Mouse (Mus musculus): ENCODE results near the gene Idh3a. TPM values are rescaled to one million over a fixed set of nuclear protein-coding genes. Genes with fewer than 3 reads are reported as not detected.

Gene Idh3a
- polyA plus RNA-seq, 1 experiment = 140 TPM

GRCm38 (mm10) chr9:54645530-54645929 lies 59.4 kb downstream of the Idh3a start:
- Histone ChIP-seq H3K4me3 (ENCODE audit: low read depth, low read length) (no peak overlapping the region), H3K9ac (ENCODE audit: low read depth, poor library complexity, severe bottlenecking) (no peak overlapping the region), H3K9me3 (replicated peaks; ENCODE audit: control insufficient read depth, insufficient read depth, low read length, poor library complexity, severe bottlenecking) (no peaks in the 10 kb centered on the region), H3K36me3 (ENCODE audit: control insufficient read depth, insufficient read depth, low read length, poor library complexity, severe bottlenecking) (no peaks in the 10 kb centered on the region), H3K4me1 (ENCODE audit: control insufficient read depth, insufficient read depth, low read length) (no peaks in the 10 kb centered on the region), H3K27me3 (ENCODE audit: control insufficient read depth, insufficient read depth, low read length, poor library complexity, severe bottlenecking) (no peaks in the 10 kb centered on the region), H3K27ac (ENCODE audit: insufficient read depth, low read length) (no peak overlapping the region)
- TF ChIP-seq EP300 (IDR thresholded peaks at IDR 0.05; ENCODE audit: insufficient read depth, low read depth, low read length) (no peak), CTCF (IDR thresholded peaks at IDR 0.05; ENCODE audit: low read depth, low read length) (no peak), POLR2A (IDR thresholded peaks at IDR 0.05; ENCODE audit: insufficient read depth, low read length) (no peak)

DNA sequence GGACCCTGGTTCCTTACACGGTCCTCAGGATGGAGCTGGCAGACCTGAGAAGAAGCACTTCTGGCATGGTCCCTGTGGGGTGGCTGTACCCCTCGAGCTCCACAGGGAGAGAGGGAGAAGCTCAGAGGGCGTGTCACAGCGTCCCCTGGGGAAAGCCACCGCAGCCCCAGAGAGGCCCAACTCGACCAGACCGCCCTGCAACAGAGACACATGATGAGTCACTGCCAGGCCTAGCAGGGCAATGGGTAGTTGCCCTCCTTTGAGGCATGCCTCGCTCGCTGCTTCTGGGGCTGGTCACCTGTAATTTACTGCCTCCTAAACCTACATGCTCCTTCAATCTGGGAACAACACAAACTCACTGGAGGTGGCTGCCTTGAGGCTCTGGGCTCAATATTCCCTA lies 60.1 kb downstream of the Idh3a start:
- Histone ChIP-seq H3K4me3 (ENCODE audit: low read depth, low read length) (no peak overlapping the region), H3K4me1 (ENCODE audit: control insufficient read depth, insufficient read depth, low read length) (no peaks in the 10 kb centered on the region), H3K9ac (ENCODE audit: low read depth, poor library complexity, severe bottlenecking) (no peak overlapping the region), H3K9me3 (replicated peaks; ENCODE audit: control insufficient read depth, insufficient read depth, low read length, poor library complexity, severe bottlenecking) (no peaks in the 10 kb centered on the region), H3K27me3 (ENCODE audit: control insufficient read depth, insufficient read depth, low read length, poor library complexity, severe bottlenecking) (no peaks in the 10 kb centered on the region), H3K27ac (ENCODE audit: insufficient read depth, low read length) (no peak overlapping the region), H3K36me3 (ENCODE audit: control insufficient read depth, insufficient read depth, low read length, poor library complexity, severe bottlenecking) (no peaks in the 10 kb centered on the region)
- TF ChIP-seq POLR2A (IDR thresholded peaks at IDR 0.05; ENCODE audit: insufficient read depth, low read length) (no peak), CTCF (IDR thresholded peaks at IDR 0.05; ENCODE audit: low read depth, low read length) (no peak), EP300 (IDR thresholded peaks at IDR 0.05; ENCODE audit: insufficient read depth, low read depth, low read length) (no peak)

DNA sequence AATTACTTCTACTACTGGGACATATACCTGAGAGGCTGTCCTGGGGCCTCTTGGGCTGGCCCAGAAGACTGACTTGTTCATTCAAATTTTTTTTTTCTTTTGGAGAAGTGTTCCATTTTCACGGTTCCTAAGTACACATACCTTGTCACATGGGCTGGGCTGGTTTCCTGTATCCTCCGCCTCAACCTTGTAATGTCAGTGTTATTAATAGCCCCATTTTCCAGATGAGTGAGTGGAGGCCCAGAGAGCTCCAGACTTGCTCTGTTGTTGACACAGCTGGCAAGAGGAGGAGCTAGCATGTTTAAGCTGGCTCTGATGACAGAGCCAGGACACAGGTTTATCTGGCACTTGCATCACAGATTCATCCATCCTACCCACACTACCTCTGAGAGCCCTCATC lies 61.3 kb downstream of the Idh3a start:
- TF ChIP-seq CTCF (IDR thresholded peaks at IDR 0.05; ENCODE audit: low read depth, low read length) = no peak
- TF ChIP-seq EP300 (IDR thresholded peaks at IDR 0.05; ENCODE audit: insufficient read depth, low read depth, low read length) = no peak
- TF ChIP-seq POLR2A (IDR thresholded peaks at IDR 0.05; ENCODE audit: insufficient read depth, low read length) = no peak
- H3K4me1 ChIP-seq (ENCODE audit: control insufficient read depth, insufficient read depth, low read length) = no peaks in the 10 kb centered on the region
- no peaks in the 10 kb centered on the region for H3K27me3 ChIP-seq (ENCODE audit: control insufficient read depth, insufficient read depth, low read length, poor library complexity, severe bottlenecking)
- no peak overlapping the region for H3K27ac ChIP-seq (ENCODE audit: insufficient read depth, low read length)
- H3K4me3 ChIP-seq (ENCODE audit: low read depth, low read length) = no peak overlapping the region
- no peaks in the 10 kb centered on the region for H3K36me3 ChIP-seq (ENCODE audit: control insufficient read depth, insufficient read depth, low read length, poor library complexity, severe bottlenecking)
- H3K9ac ChIP-seq (ENCODE audit: low read depth, poor library complexity, severe bottlenecking) = no peak overlapping the region
- no peaks in the 10 kb centered on the region for H3K9me3 ChIP-seq (replicated peaks; ENCODE audit: control insufficient read depth, insufficient read depth, low read length, poor library complexity, severe bottlenecking)

DNA sequence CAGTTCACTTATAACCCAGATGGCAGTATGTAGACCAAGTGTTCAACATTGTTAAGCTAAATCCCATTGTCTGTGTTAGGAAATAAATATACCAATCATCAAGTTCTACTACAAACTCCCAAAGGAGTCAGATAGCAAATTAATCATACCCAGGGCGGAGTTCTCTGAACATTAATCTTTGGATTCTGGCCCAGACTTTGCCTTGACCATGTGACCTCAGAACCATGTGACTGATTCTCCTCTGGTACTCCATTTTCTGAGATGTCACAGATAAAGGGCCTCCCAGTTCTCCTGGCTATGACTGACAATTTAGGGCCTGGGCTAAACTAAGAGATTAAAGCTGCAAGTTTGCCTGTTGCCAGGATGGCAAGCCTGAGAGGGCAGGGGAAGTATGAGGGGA lies 63.2 kb downstream of the Idh3a start:
- Histone ChIP-seq H3K36me3 (ENCODE audit: control insufficient read depth, insufficient read depth, low read length, poor library complexity, severe bottlenecking) (no peaks in the 10 kb centered on the region), H3K27me3 (ENCODE audit: control insufficient read depth, insufficient read depth, low read length, poor library complexity, severe bottlenecking) (no peaks in the 10 kb centered on the region), H3K9ac (ENCODE audit: low read depth, poor library complexity, severe bottlenecking) (no peak overlapping the region), H3K4me3 (ENCODE audit: low read depth, low read length) (no peak overlapping the region), H3K9me3 (replicated peaks; ENCODE audit: control insufficient read depth, insufficient read depth, low read length, poor library complexity, severe bottlenecking) (no peaks in the 10 kb centered on the region), H3K4me1 (ENCODE audit: control insufficient read depth, insufficient read depth, low read length) (no peaks in the 10 kb centered on the region), H3K27ac (ENCODE audit: insufficient read depth, low read length) (no peak overlapping the region)
- TF ChIP-seq POLR2A (IDR thresholded peaks at IDR 0.05; ENCODE audit: insufficient read depth, low read length) (no peak), CTCF (IDR thresholded peaks at IDR 0.05; ENCODE audit: low read depth, low read length) (no peak), EP300 (IDR thresholded peaks at IDR 0.05; ENCODE audit: insufficient read depth, low read depth, low read length) (no peak)

DNA sequence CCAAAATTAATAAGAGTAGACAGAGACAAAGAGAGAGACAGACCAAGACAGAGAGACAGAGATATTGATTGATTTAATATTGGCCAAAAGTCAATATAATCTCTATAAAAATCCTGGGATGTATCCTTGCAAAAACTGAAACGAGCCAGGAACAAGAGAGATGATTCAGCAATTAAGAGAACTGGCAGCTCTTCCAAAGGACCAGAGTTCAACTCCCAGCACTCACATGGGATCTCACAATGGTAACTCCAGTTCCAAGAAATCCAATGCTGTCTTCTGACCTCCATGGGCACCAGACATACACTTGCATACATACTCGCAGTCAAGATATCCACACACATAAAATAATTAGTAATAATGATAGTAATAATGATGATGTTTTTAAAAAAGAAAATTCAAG lies 66.6 kb downstream of the Idh3a start:
- Histone ChIP-seq H3K4me1 (ENCODE audit: control insufficient read depth, insufficient read depth, low read length) (no peaks in the 10 kb centered on the region), H3K27me3 (ENCODE audit: control insufficient read depth, insufficient read depth, low read length, poor library complexity, severe bottlenecking) (no peaks in the 10 kb centered on the region), H3K36me3 (ENCODE audit: control insufficient read depth, insufficient read depth, low read length, poor library complexity, severe bottlenecking) (no peaks in the 10 kb centered on the region), H3K9me3 (replicated peaks; ENCODE audit: control insufficient read depth, insufficient read depth, low read length, poor library complexity, severe bottlenecking) (no peaks in the 10 kb centered on the region), H3K27ac (ENCODE audit: insufficient read depth, low read length) (no peak overlapping the region), H3K9ac (ENCODE audit: low read depth, poor library complexity, severe bottlenecking) (no peak overlapping the region), H3K4me3 (ENCODE audit: low read depth, low read length) (no peak overlapping the region)
- TF ChIP-seq CTCF (IDR thresholded peaks at IDR 0.05; ENCODE audit: low read depth, low read length) (no peak), EP300 (IDR thresholded peaks at IDR 0.05; ENCODE audit: insufficient read depth, low read depth, low read length) (no peak), POLR2A (IDR thresholded peaks at IDR 0.05; ENCODE audit: insufficient read depth, low read length) (no peak)

Other genes starting within 250 kb of the Idh3a start
- gene Dmxl2, start 84.7 kb upstream of the Idh3a start, polyA plus RNA-seq (2011; ENCODE audit: insufficient read depth, insufficient read length, low read depth, missing spikeins) = 11.4 and 15.9 TPM in 2 replicates
- gene Sh2d7, start 47.4 kb upstream of the Idh3a start, polyA plus RNA-seq (2011; ENCODE audit: insufficient read depth, insufficient read length, low read depth, missing spikeins) = not detected in 2 replicates
- gene Cib2, start 26.1 kb upstream of the Idh3a start, polyA plus RNA-seq (2011; ENCODE audit: insufficient read depth, insufficient read length, low read depth, missing spikeins) = 4.6 and 4.8 TPM in 2 replicates
- 0.61 TPM in 1 of 2 replicates, not detected in the other for gene Acsbg1, start 75.5 kb downstream of the Idh3a start, polyA plus RNA-seq (2011; ENCODE audit: insufficient read depth, insufficient read length, low read depth, missing spikeins)
- 3.2 and 4.4 TPM in 2 replicates for gene Dnaja4, start 112.5 kb downstream of the Idh3a start, polyA plus RNA-seq (2011; ENCODE audit: insufficient read depth, insufficient read length, low read depth, missing spikeins)
- gene Wdr61, start 148.2 kb downstream of the Idh3a start, polyA plus RNA-seq (2011; ENCODE audit: insufficient read depth, insufficient read length, low read depth, missing spikeins) = 108 and 109 TPM in 2 replicates
- gene Crabp1, start 178.4 kb downstream of the Idh3a start, polyA plus RNA-seq (2011; ENCODE audit: insufficient read depth, insufficient read length, low read depth, missing spikeins) = 13.5 and 21.8 TPM in 2 replicates